Mouse (Mus musculus) frontal cortex, adult (tissue): Measurements from ENCODE around the gene Tns1.
A peak's percentile ranks its signal among the peaks of the same experiment; 100 is the strongest.

Experiments used
- ATAC-seq: cut with Nextera tagmentation; 2 replicates; pipeline ENCODE4 v1.9.2; 2017; ENCODE audit warnings: mild to moderate bottlenecking, moderate library complexity, mixed read lengths; ENCODE audit not compliant: low TSS enrichment

Gene Tns1

GRCm38 (mm10) chr1:74091611-74092224 is 32.5 kb downstream of the Tns1 start:
- no peak for ATAC-seq

- ATAC-seq, result no peak
These were observed 33.1 kb downstream of the Tns1 start for GRCm38 (mm10) chr1:74091138-74091537.

GRCm38 (mm10) chr1:74090329-74090728 is 33.9 kb downstream of the Tns1 start:
- no peak for ATAC-seq

- no peak for ATAC-seq
These were observed 35.7 kb downstream of the Tns1 start for GRCm38 (mm10) chr1:74088569-74088968.

- ATAC-seq, result no peak
These were observed 38.7 kb downstream of the Tns1 start for GRCm38 (mm10) chr1:74085566-74085965.

GRCm38 (mm10) chr1:74084752-74085151 is 39.5 kb downstream of the Tns1 start:
- no peak for ATAC-seq

GRCm38 (mm10) chr1:74084065-74084705 is 40.1 kb downstream of the Tns1 start:
- ATAC-seq, result no peak

- no peak for ATAC-seq
These were observed 41.3 kb downstream of the Tns1 start for GRCm38 (mm10) chr1:74082841-74083463.

GRCm38 (mm10) chr1:74081573-74081989 is 42.7 kb downstream of the Tns1 start:
- peak; percentile 94 for ATAC-seq

- peak; percentile 55; the same call in 1 of the 2 replicates for ATAC-seq
These were observed 46.9 kb downstream of the Tns1 start for GRCm38 (mm10) chr1:74077353-74077752.

GRCm38 (mm10) chr1:74076230-74076629 is 48.0 kb downstream of the Tns1 start:
- ATAC-seq, result no peak

- no peak for ATAC-seq
These were observed 49.4 kb downstream of the Tns1 start for GRCm38 (mm10) chr1:74074693-74075485.

GRCm38 (mm10) chr1:74073791-74074190 is 50.5 kb downstream of the Tns1 start:
- no peak for ATAC-seq

GRCm38 (mm10) chr1:74070745-74071144 is 53.5 kb downstream of the Tns1 start:
- ATAC-seq, result no peak

- no peak for ATAC-seq
These were observed 54.2 kb downstream of the Tns1 start for GRCm38 (mm10) chr1:74070001-74070551.

- no peak for ATAC-seq
These were observed 55.0 kb downstream of the Tns1 start for GRCm38 (mm10) chr1:74069085-74069835.

GRCm38 (mm10) chr1:74068366-74069084 is 55.7 kb downstream of the Tns1 start:
- ATAC-seq, result no peak

GRCm38 (mm10) chr1:74067866-74068265 is 56.4 kb downstream of the Tns1 start:
- ATAC-seq, result no peak

GRCm38 (mm10) chr1:74066576-74066975 is 57.7 kb downstream of the Tns1 start:
- ATAC-seq, result no peak

GRCm38 (mm10) chr1:74066061-74066460 is 58.2 kb downstream of the Tns1 start:
- no peak for ATAC-seq

- no peak for ATAC-seq
These were observed 64.2 kb downstream of the Tns1 start for GRCm38 (mm10) chr1:74060046-74060445.
